Mouse (Mus musculus) heart, postnatal 36 days (tissue): Measurements from ENCODE around the gene Rtl6. TPM values are rescaled to one million over a fixed set of nuclear protein-coding genes. Genes with fewer than 3 reads are reported as not detected.
A peak's percentile ranks its signal among the peaks of the same experiment; 100 is the strongest.

Source experiments
- DNase-seq, 2 experiments: peaks; one replicate each; pipeline ENCODE4 v3.0.0; 2021 to 2022
- intact Hi-C: fragments of 180-260 bp; cut with DNase I; formaldehyde crosslinking; loops from one replicate; pipeline ENCODE4 v1.15.1; 2025
- total RNA-seq, 2 experiments: library from RNA; stranded (reverse); gene quantifications; 2 replicates each; pipeline ENCODE4 v1.2.3; 2021

Rtl6 gene
- total RNA-seq, 2 experiments from 2014 or later, result 5.7 to 7.5 TPM

GRCm38 (mm10) chr15:84538974-84539588, 18.5 kb downstream of the Rtl6 start:
- DNase-seq, result no peak
- intact Hi-C loops, result no loop called here

- DNase-seq, result peak in 1 of 2 experiments; percentile 3
- intact Hi-C loops, result loop anchor here (2.0 kb wide), 1 partner anchor 78 kb away; no protein-coding TSS in a partner anchor
Measured at GRCm38 (mm10) chr15:84537117-84537516, 20.5 kb downstream of the Rtl6 start.

GRCm38 (mm10) chr15:84536611-84537010, 21.0 kb downstream of the Rtl6 start:
- DNase-seq, result no peak
- intact Hi-C loops, result loop anchor here (2.0 kb wide), 1 partner anchor 78 kb away; no protein-coding TSS in a partner anchor

- intact Hi-C loops, result loop anchor here (2.0 kb wide), 1 partner anchor 79 kb away; no protein-coding TSS in a partner anchor
- peak; percentile 17 to 46 for DNase-seq
Measured at GRCm38 (mm10) chr15:84535953-84536352, 21.7 kb downstream of the Rtl6 start.

GRCm38 (mm10) chr15:84532211-84532610, 25.4 kb downstream of the Rtl6 start:
- DNase-seq, result no peak
- intact Hi-C loops, result no loop called here

- intact Hi-C loops, result no loop called here
- DNase-seq, result no peak
Measured at GRCm38 (mm10) chr15:84531535-84531934, 26.1 kb downstream of the Rtl6 start.

- DNase-seq, result no peak
- intact Hi-C loops, result no loop called here
Measured at GRCm38 (mm10) chr15:84526921-84527320, 30.7 kb downstream of the Rtl6 start.

GRCm38 (mm10) chr15:84525222-84525883, 32.3 kb downstream of the Rtl6 start:
- no peak for DNase-seq
- intact Hi-C loops, result no loop called here

- intact Hi-C loops, result no loop called here
- no peak for DNase-seq
Measured at GRCm38 (mm10) chr15:84522953-84523689, 34.5 kb downstream of the Rtl6 start.

GRCm38 (mm10) chr15:84521486-84521885, 36.1 kb downstream of the Rtl6 start:
- intact Hi-C loops, result no loop called here
- no peak for DNase-seq

- intact Hi-C loops, result no loop called here
- DNase-seq, result no peak
Measured at GRCm38 (mm10) chr15:84518540-84518939, 39.1 kb downstream of the Rtl6 start.

- intact Hi-C loops, result no loop called here
- DNase-seq, result no peak
Measured at GRCm38 (mm10) chr15:84512626-84513296, 44.9 kb downstream of the Rtl6 start.

GRCm38 (mm10) chr15:84509981-84510380, 47.6 kb downstream of the Rtl6 start:
- intact Hi-C loops, result no loop called here
- DNase-seq, result no peak

GRCm38 (mm10) chr15:84509161-84509560, 48.5 kb downstream of the Rtl6 start:
- intact Hi-C loops, result no loop called here
- no peak for DNase-seq

- intact Hi-C loops, result no loop called here
- DNase-seq, result no peak
Measured at GRCm38 (mm10) chr15:84506026-84506425, 51.6 kb downstream of the Rtl6 start.

GRCm38 (mm10) chr15:84504895-84505294, 52.7 kb downstream of the Rtl6 start:
- DNase-seq, result no peak
- intact Hi-C loops, result no loop called here

Other genes starting within 250 kb of the Rtl6 start
- 1 to 10 TPM; 1.1 to 2.5 TPM for gene Parvg, start 233.8 kb downstream of the Rtl6 start, total RNA-seq
- 1 to 10 TPM; 1.0 to 1.1 TPM for gene Shisal1, start 110.7 kb downstream of the Rtl6 start, total RNA-seq
- gene Prr5, start 111.8 kb upstream of the Rtl6 start, total RNA-seq, result 1 to 10 TPM; 3.1 to 3.7 TPM
- gene Arhgap8, start 162.2 kb upstream of the Rtl6 start, total RNA-seq, result under 1 TPM; 0.60 to 0.92 TPM